Mouse (Mus musculus) Muller cell, postnatal 12 days (primary cell): Measurements from ENCODE around the gene Fgf14.
"Not testable (repeated sequence)": the region's sequence is repeated elsewhere in the genome, so short reads cannot be mapped to it uniquely, and the experiment has no call there.

Experiments used
- DNase-seq: peaks from one replicate; pipeline ENCODE4 v3.0.0-alpha.2; 2015; ENCODE audit errors: inconsistent ontology term

Fgf14 gene

GRCm38 (mm10) chr14:124191913-124192814 lies 484.8 kb downstream of the Fgf14 start:
- peak; percentile 42 for DNase-seq

DNA sequence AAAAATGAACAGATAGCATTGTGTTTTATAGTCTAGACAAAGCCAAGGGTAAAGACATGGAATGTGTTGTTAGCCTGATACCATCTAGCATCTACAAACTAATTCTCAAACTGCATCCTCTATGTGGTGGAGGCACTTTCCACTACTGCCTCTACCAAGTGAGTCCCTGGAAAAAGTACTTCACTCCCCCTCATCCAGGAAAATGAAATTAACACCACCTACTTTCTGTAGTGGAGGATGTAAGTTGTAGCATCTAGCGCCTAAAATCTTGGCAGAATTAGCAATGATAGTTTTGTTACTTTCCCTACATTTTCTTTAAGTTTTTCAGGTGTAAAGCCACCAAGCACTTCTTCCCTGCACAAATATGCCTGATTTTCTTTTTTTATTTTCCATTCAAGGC lies 496.7 kb downstream of the Fgf14 start:
- DNase-seq, result no peak

GRCm38 (mm10) chr14:124174111-124174510 lies 502.8 kb downstream of the Fgf14 start:
- no peak for DNase-seq

DNA sequence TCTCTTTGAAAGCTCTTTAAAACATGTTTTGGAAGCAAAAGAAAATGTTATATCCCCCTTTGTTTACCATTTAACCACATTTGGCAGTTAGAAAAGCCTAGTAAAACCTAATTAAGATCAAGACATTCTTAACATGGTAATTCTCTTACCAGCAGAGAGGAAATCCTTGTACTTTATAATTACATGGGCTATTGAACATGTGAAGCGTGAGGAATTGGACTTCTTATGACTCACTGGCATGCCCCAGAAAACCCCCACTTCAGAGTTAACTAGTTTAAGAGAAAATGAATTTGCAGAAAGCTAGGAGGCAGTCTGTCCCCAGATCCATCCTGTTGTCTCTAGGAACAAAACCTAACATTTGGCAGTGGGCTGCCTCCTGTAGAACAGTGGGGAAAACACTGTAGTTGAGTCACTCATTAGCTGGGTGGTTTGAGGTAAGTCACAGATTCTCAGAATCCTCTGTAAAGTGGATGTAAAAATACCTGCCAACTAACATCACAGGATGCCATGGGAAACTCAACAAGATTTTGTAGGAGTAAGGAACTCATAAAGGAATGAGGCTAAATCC lies 513.2 kb downstream of the Fgf14 start:
- peak; percentile 74 for DNase-seq

DNA sequence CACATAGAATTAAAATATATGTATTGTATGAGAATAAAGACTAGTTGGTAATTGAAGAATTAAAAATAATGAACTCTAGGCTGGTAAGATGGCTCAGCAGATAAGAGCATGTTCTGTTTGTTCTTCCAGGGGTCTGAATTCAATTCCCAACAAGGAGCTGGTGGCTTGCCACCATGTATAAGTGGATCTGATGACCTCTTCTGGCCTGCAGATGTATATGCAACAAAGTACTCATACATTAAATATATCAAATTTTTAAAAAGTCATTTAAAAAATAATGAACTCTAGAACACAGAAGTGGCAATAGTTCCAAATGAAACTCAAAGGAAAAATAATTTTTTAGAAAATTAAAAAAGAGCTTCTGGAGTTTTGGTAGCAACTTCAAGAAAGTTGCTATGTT lies 529.5 kb downstream of the Fgf14 start:
- DNase-seq, result no peak

- no peak for DNase-seq
Observed at GRCm38 (mm10) chr14:124107205-124107873, 569.6 kb downstream of the Fgf14 start.

DNA sequence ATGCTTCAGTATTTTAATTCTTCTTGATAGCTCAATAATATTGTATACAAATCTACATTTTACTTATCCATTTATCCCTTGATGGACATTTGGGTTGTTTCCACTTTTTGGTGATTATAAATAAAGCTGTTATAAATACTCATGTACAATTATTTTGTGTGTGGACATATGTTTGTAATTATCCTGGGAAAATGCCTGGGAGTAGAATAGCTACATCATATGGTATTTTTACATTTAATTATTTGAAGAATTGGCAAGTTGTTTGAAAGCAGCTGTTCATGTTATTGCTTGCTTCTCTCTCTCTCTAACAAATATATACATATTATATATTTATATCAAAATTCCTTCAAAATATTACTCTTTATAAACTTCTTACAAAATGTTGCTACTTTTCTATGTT lies 593.8 kb downstream of the Fgf14 start:
- DNase-seq, result no peak

DNA sequence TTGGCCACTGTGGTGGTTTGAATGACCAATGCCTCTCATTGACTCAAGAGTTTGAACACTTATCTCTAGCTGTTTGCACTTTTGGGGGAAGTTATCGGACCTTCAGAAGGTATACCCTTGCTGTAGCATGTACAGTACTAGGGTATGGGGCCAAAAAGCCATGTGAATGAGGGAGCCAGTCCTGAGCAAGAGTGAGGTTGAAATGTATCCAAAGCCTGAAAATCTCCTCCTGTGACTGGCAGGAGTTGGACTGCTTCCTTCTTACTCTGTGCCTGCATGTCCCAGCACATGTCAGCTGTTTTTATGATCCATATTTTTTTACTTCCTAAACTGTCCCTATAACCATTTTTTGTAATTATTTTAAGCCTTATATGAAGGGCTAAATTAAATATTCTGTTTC lies 632.9 kb downstream of the Fgf14 start:
- DNase-seq, result no peak

DNA sequence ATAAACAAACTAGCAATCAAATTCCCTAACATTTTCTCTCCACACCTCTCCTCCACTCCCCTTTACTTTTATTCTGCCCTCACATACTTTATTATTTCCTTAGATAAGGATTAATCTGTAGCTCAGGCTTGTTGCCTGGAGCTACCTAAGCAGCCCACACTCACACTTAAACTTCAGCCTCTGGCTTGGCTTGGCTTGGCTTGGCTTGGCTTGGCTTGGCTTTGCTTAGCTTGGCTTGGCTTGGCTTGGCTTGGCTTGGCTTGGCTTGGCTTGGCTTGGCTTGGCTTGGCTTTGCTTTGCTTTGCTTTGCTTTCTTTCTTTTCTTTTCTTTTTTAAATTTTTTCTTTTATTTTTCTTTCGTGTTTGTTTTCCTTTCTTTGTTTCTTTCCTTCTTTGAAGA lies 636.3 kb downstream of the Fgf14 start:
- no peak for DNase-seq

DNA sequence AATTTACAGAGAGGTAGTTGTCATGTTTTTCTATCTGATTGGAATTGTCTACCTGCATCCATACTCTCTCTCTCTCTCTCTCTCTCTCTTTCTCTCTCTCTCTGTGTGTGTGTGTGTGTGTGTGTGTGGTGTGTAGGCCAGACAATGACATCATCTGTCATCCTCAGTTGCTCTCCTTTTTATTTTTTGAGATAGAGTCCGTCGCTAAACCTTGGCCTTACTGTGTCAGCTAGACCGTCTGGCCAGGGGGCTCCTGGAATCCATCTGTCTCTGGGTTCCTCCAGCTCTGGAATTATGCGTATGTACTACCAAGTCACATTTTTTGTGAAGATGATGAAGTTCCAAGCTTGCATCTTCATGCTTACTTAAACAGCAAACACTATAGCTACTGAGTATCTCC lies 639.5 kb downstream of the Fgf14 start:
- DNase-seq, result no peak

- no peak for DNase-seq
Observed at GRCm38 (mm10) chr14:124036575-124037205, 640.2 kb downstream of the Fgf14 start.

- not testable (repeated sequence) for DNase-seq
Observed at GRCm38 (mm10) chr14:124033302-124033701, 643.6 kb downstream of the Fgf14 start.

GRCm38 (mm10) chr14:124027886-124028670 lies 648.8 kb downstream of the Fgf14 start:
- no peak for DNase-seq

DNA sequence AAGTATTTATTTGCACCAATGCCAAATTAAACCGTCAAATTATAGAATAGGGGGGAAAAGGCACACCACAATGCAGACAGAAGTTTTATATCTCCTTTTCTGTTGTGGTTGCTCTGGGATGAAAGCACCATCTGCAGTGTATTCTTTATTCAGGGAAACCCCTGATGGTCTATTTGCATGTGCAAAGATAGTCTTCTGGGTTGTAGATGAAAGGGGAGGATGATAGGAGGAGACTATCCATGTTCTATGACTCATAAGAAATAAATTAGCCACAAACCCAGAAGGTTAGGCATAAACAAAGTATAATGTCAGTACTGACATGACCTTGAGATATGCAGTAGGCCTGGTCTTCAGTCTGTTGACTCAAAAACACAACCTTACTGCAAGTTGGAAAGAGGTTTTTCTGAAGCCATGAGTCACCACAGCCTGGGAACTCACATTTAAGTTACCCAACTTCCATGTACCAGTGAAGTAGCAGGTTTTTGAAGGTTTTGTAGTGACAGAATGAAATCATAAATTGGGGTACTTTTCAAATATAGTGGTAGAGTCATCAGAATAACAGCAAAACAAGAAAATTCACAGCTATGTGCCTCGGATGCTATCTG lies 686.2 kb downstream of the Fgf14 start:
- DNase-seq, result peak; percentile 24

- DNase-seq, result no peak
Observed at GRCm38 (mm10) chr14:123967996-123968395, 708.9 kb downstream of the Fgf14 start.

DNA sequence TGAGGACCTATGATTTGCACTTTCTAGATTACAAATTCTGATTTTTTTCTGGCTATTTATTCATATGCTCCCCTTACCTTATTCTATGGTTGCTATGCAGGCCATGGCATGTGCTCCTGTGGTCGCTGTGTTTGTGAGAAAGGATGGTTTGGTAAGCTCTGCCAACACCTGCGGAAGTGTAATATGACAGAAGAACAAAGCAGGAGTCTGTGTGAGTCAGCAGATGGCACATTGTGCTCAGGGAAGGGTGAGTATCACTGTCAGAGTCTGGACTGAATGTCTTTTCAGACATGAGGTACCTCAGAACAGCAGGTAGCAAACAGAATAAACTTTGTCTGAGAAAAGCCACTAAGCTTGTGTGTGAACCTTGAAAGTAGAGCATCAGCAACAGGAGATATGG lies 710.4 kb downstream of the Fgf14 start:
- no peak for DNase-seq
